Mouse (Mus musculus) C2C12 (cell line): Measurements from ENCODE around the gene Rabl6.

Source experiments
- CEBPB ChIP-seq: IDR thresholded peaks from one replicate; pipeline ENCODE4 v1.6.1; 2011; ENCODE audit warnings: low read depth, mild to moderate bottlenecking, control low read depth, moderate library complexity
- CTCF ChIP-seq: IDR thresholded peaks from one replicate; pipeline ENCODE4 v1.5.1; 2011; ENCODE audit not compliant: control insufficient read depth, insufficient read depth, insufficient read length
- MYOD1 ChIP-seq: IDR thresholded peaks from one replicate; pipeline ENCODE4 v1.6.1; 2011; ENCODE audit warnings: low read depth; ENCODE audit not compliant: control insufficient read depth, insufficient read length

- TF ChIP-seq CTCF (no peak), MYOD1 (no peak), CEBPB (no peak)
These were observed 50.4 kb downstream of the Rabl6 start for GRCm38 (mm10) chr2:25557964-25558360.
